Mouse (Mus musculus) kidney, postnatal 4 days (tissue): Measurements from ENCODE around the gene Map3k13.
A peak's percentile ranks its signal among the peaks of the same experiment; 100 is the strongest.
"Not testable (repeated sequence)": the region's sequence is repeated elsewhere in the genome, so short reads cannot be mapped to it uniquely, and the experiment has no call there.

ENCODE experiments used
- DNase-seq, 2 experiments: peaks; one replicate each; pipeline ENCODE4 v3.0.0; 2021; ENCODE audit warnings: mixed read lengths in 2 of 2

Map3k13 gene

DNA sequence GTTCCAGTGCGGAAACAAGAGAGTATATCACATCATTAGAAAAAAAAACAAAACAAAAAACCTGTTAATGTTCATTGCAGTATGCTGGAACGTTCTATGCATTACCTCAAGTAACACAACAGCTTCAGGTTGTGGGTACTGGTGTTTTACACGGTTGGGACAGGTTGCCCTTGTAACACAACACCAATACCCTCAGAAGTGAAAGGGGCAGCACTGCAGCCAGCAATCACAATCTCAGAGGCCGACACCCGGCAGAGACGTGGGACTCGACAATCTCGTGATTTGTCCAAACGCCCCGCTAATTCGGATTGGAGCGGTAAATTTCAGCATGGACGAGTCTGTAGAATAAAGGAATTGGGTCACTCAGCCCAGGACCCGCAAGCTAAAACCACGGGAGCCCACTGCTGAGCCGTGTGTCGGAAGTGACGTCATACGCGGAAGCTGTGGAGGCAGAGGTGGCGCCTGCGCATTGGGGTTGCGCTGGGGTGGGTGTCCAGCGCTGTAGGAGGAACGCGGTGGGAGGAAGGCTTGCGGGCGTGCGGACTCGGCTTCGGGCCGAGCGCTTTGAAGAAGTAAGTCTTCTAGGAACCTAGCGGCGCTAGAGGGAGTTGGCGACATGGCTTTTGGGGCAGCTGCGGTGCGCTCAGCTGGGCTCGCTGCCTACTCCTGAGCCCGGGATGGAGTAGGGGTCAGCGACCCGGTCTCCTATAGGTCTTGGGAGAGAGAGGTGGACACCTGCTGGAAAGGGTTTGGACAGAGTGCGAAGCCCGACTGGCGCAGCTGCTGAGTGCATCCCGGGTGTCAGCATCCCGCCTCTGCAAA, at the start of gene Map3k13:
Gene Map3k13, plus strand, starts transcription at position 472 of the 822 bp plus-strand sequence.
- peak; percentile 97 for DNase-seq

DNA sequence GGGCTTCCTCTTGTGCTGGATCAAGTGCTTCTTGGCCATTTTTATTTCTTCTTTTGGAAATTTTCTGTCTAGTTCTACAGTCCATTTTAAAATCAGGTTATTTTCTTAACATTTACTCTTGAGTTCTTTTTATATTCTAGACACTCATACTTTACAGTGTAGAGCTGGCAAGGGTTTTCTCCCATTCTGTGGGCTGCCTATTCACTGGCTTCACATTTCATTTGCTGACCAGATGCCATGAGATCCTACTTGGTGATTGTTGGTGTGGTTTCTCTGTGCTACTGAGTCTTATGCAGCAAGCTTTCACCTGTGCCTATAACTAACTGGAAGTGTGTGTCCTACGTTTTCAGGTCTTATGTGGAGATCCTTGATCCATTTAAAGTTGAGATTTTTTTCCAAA, 35.7 kb upstream of the Map3k13 start:
- DNase-seq, result no peak

DNA sequence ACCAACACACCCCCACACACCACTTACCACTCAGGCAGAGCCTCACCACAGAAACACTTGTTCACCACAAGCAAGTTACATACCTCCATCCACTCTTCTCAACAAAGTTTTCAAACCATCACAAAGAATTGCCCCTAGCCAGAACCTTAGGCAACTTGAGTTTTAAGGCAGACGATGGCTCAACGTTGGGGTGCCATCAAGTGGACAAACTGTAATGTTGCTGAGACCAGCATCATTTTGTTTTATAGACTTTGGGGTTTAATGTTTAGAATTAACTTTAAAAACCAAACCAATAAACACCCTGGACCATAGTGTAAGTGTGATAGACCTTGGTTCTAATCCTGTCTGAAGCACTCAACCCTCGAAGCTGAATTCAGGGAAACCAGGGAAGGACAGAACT, 25.9 kb upstream of the Map3k13 start:
- peak in 1 of 2 experiments; percentile 21 for DNase-seq

DNA sequence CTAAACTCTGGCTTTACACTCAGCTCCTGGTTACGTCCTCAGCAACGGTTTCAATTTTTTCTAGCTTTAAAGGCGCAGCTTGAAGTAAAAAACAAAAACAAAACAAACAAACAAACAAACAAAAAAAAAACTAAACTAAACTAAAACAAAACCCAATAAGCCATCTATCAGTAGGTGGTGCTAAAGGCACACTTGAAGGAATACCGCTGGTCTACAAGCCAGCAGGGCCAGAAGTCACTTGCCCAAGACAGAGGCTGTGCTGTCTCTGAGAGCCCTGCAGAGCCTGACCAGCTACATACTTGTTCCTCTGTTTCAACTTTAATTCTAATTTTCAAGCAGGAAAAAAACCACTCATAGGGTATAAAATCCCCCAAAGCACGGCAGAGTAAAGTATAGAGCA, 24.5 kb upstream of the Map3k13 start:
- DNase-seq, result peak; percentile 36 to 41

DNA sequence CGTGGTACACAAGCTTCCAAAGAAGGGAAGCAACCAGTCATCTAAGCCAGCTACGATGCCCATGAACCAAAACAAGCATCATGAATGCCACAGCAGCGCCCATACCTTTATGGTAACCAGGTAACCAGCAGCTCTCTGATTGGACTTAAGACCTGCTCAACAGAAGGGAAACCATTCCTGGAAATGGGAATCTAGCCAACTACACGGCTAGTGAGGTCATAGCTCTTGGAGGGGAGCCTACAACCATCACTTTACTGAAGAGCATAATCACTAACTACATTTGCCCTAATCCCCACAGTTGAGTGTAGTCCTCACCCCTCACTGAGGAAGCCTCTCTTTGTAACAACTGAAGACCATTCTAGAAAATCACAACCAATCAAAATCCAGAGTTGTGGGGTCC, 19.4 kb upstream of the Map3k13 start:
- DNase-seq, result no peak

DNA sequence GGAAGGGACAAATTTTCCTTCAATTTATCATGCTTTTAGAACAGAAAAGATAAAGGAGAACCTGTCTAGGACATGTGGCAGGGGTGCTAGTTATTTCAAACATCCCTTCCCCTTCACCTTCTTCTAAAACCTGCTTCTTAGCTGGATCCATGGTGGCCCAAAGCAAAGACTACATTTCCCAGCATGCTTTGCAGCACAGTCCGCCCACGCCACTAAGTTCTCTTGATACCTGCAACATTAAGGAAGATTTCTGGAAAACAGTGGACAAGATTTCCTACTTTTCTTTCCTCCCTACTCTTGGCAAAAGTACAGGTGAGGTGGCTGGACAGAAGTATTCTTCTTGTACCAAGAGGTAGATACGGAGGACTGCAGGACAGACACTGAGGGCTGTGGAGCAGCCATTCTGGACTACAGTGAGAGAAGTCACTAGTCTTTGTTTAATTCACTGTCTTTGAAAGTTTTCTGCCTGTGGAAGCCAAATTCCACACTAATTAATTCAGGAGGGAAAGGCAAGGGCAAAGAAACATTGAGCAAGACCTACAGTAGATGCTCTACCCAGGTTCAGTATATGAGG, 15.8 kb upstream of the Map3k13 start:
- DNase-seq, result peak; percentile 33 to 38

DNA sequence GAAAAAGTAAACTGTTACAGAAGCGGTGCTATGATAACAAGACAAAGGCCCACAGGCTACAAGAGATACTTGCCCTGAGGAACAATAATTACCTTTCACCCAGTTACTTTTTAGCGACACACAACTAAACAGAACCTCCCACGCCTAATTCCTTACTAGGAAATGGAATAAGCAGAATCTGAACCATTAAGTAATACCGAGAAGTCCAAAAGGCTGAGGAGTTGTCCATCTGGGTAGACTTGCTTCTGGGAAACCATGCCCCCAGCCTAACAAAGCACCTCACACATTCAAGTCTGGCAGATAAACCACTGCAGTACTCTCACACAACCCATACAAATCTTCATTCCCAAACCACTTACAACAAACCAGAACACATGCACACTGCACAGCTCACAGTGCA, 15.0 kb upstream of the Map3k13 start:
- DNase-seq, result no peak

DNA sequence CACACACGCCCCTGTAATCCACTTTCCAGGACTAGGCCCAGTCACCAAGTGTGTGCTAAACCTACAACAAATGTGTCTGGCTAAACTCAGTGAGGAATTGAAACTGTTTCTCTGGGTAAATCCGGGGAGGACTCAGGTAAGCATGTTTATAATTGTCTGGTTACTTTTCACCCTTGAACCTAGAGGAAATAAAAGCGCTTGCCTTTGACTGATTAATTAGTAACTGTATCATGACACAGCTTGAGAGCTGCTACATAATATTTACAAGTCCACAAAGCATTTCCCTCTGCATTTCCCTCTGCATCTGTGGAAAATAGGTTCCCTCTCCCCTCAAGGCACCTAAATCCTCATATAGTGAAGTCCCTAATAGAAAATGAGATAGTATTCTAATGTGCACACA, 12.9 kb upstream of the Map3k13 start:
- no peak for DNase-seq

DNA sequence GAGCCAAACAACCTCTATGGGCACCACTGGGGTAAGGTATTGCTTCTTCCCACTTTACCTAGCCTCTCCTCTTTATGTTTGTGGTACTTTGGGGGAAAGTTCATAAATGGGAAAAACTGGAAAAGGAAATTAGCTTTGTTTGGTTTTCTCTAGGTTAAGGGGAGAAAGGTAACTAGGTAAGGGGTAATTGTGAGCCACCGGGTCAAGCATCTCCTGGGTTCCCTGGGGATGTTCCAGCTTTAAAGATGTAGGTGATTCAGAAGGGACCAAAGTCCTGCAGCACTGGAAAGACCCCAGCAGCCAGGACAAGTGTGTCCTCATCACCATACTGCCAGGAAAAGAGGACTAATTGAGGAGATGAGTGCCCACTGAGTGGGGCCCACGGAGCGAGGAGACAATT, 12.3 kb upstream of the Map3k13 start:
- DNase-seq, result no peak

DNA sequence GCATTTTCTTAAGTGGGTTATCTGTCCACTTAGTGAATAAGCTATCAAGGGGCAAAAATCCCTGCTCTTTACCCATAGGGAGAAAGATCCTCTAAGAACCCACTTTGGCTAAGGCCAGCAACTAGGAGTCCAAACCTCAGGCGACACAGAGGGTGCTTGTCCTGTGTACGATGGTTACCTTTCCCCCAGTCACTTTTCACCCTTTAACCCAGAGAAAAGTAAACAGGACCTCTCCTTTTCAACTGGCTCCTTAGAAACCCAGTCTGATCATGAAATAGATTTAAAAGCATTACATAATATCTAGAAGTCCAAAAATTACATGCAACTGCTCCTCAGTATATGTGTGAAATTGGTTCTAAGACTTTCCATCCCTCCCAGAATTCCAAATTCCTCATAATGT, 11.3 kb upstream of the Map3k13 start:
- no peak for DNase-seq

DNA sequence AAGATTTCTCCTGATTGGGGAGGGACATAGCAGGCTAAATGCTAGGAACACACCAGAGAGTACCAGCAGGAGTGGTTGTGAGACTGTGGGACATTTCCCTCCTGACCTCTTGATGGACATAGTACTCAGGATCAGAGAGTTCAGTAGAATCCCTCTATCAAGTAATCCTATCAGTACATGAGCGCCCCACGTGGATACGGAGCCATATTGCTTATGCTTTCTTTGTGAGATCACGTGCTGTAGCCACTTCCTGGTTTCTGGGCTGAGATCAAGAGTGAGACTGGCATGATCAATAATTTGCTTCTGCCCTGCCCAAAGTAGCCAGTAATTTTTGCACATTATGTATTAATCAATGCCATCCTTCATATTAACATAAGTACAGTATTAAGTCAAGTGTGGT, 9.1 kb upstream of the Map3k13 start:
- DNase-seq, result no peak

DNA sequence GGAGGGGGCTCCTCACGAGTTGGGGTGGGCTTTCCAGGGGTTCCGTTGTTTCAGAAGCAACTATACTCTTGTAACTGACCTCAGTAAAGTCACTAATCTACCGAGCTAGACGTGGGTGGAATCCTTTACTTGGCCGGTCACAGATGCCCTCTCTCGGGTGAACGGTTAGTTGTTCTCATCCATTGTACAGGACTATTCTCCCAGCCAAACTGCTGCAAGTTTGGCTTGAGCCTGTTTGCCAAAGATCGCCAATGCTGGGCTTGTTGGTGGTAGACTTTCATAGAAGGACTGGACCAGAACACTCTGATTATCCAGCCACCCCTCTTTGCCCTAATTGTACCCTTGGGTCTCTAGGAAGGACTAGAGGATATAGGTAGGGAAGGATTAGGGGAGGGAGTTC, 7.8 kb upstream of the Map3k13 start:
- no peak for DNase-seq

DNA sequence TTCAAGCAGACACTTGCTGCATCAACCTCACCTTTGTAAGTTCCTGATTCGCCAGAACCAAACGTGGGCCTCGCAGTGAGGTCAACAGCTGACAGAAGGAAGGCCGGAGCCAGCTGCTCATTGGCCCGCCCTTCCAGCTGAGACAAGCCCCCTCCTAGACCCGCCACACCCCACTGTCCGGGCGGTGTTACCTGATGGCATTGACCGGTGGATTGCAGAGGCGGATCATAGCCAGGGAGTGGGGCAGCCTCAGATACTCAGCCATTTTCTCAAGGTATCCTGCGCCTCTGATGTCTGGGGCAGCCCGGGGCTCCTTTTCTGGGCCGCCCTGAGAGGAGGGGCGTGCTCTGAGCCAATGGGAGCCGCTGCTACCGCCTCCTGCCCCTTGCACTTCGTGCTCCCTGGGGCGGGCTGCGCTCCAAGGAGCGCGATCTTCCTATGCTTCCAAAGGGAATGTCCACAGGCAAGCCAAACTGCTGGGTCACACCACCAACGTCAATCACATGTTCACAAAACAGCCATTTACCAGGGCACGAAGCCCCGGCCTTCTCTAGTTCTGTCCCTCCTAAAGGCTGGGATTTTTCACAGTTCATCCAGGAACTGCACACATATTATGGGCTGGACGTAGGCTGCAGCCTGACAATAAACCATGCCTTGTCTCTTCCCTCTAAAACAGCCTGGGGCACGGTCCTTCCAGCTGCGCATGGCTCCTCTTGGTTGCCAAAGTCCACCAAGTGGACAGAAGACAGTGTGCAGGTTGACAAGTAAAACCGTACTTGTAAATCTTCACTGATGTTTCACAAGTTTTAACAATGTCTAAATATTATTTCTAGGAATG, 6.4 kb upstream of the Map3k13 start, which contains the start of gene Ehhadh:
Gene Ehhadh, minus strand, starts transcription at position 292 of the 838 bp plus-strand sequence.
- DNase-seq, result peak; percentile 74 to 85

DNA sequence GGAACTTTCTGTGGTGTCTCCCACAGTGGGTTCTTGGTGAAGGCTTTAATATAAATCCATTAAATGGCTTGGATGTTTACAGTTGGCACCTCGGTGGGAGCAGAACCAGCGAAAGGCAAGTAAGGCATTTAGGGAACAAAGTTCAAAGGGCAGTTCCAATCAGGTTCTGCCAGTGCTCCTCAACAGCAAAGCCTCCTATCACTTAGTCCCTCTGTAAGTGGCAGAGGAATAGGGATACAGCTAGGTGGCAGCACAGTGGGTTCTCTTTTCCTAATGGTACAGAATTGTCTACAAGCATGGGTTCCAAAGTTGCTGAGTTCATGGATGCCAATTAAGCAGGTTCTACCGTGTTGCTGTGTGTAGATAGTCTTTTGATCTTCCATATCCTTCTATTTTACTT, 5.6 kb upstream of the Map3k13 start:
- no peak for DNase-seq

DNA sequence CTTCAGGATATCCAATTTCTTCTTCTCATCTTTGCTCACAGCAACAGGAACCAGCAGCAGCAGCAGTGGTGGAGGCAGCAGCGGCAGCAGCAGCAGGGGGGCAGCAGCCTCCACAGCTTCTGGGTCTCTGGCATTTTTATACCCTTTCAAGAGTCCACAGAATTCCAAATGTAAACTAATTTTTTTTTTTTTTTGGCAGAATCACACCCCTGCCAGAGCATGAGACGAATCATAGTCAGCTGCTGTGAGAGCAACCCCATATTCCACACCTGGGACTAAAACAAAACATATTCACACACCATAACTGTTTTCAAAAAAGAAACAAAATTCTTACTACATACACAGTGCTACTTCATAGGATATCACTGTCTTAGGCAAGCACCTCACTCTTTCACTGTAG, 5.0 kb upstream of the Map3k13 start:
- no peak for DNase-seq

DNA sequence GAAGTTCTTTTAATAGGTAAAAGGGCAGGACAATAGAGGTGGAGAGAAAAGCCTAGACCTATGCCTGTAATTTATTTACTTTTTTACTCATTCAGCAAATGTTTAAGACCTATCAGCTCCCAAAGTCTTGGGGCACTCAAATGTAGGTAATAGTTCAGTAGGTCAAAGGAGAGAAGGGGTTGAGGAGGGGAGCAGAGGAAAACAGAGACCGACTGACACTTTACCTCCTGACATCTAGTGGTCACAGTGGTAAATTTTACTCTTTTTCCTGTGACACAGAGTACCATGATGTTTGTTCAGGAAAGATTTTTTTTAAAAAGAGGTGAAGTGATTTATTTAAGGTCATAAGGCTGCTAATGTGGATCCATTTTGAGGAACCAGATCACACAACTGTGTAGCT, 3.7 kb upstream of the Map3k13 start:
- no peak for DNase-seq

DNA sequence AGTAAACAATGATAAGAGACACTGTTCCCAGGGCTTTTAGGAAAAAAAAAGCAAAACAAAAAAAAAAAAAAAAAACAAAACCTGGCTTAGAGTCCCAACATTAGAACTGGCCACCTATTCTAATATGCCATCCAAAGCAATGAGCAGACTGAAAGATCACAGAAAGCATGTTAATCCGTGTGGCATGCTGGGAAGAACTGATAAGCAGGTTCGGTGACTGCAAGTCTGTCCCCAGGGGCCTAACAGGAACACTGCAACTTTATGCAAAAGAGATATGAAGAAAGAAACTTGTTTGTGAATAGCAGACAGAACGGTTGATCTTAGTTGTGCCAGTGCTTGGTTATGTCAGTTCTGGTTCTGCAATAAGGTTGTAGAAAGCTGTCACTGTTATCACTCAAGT, 2.4 kb upstream of the Map3k13 start:
- DNase-seq, result no peak

DNA sequence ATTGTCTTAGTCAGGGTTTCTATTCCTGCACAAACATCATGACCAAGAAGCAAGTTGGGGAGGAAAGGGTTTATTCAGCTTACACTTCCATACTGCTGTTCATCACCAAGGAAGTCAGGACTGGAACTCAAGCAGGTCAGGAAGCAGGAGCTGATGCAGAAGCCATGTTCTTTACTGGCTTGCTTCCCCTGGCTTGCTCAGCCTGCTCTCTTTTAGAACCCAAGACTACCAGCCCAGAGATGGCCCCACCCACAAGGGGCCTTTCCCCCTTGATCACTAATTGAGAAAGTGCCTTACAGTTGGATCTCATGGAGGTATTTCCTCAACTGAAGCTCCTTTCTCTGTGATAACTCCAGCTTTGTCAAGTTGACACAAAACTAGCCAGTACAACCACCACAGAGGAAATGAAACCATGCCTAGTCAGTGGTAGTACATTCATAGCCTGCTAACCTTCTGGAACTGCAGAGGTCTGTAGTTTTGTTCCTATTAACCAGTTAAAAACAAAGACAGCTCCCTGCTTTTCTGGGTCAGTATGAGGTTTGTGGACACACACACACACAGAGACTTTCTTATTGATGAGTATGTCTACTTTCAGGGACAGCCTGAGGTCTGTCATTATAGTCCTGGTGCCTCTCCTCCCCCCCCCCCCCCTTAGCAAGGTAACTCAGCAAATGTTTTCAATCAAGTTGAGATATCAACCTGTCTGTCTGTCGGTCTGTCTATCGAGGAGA, 901 bp upstream of the Map3k13 start:
- not testable (repeated sequence) for DNase-seq

DNA sequence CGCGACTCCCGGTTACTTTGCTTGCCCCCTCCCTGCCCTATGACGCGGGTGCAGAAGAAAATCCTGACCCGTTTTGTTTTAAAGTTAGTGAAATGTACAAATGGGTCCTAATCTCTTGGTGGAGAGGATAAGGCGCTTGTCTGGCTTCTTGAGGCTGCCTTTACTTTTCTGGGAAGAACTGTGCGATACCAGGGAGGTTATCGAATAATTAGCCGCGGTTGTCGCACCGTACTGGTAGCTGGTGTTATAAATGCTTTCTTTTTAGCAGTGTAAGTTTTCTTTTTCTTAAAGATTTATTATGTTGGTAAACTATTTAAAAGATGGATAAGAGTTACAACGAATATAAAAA, 525 bp downstream of the Map3k13 start:
- DNase-seq, result no peak

DNA sequence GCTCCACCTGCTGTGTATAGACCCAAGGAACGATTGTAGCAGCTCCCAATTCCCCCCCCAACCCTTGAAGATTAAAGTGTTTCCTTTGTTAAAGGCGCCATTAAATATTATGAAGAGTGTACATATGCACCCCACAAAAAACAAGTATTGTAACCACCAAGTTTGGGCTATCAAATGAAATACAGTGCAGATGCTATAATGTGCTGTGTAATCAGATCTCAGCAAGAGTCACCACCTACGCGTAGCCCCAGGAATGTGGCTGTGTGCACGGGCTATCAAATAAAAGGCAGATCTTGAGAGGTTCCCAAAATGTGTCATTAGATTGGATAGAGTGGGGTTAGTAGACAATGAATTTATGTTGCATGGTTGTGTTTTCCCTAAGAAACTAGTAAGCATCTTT, 925 bp downstream of the Map3k13 start:
- no peak for DNase-seq

DNA sequence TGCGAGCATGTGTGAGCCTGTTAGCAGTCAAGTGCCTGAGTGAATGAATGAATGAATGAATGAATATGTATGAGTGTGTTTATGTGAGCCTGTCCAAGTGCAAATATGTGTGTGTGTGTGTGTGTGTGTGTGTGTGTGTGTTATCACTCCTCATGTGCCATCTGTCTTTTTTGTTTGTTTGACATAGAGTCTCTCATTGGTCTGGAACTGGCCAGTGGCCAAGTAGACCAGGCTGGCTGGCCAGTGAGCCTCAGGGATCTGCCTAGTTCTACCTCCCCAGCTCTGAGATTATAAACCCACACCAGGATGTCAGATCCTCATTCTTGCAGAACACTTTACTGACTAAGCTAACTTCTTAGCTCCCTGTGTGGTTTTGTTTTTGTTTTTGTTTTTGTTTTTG, 10.1 kb downstream of the Map3k13 start:
- peak in 1 of 2 experiments; percentile 30 for DNase-seq

DNA sequence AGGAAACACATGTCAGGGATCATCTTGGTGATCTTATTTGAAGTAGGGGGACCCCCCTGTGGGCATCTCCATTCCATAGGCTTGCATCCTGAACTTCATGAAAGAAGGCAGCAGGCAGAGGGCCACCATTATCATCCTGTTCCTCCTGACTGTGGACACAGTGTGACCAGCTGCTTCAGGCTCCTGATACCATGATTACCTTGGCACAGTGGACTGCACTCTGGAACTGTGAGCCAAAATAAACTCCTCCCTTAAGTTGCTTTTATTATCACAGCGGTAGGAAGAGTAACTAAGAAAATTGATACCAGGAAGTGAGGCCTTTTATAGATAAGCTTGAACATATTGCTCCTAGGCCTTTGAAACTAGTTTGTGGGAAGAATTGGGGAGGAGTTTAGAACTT, 12.7 kb downstream of the Map3k13 start:
- DNase-seq, result no peak

DNA sequence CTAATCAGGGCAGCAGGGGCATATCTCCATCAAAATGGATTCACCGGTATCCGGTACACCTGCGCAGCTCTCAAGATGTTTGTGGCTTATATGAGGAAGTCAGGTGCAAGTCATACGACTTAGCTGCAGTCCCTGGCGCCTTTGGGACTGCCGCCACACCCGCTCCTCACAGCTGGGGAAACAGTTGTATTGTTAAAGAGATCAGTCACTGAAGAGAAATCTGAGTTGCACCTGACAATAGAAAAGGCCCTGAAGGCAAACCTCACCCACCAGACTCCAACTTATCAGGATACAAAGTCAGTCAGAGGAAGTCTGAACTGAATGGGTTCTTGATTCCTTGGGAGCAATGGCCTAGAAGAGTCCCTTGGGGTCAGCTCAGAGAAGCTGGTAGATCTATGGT, 13.6 kb downstream of the Map3k13 start:
- not testable (repeated sequence) for DNase-seq
